Mouse (Mus musculus): ENCODE measurements at regions not wholly inside any gene's neighbourhood (a gene's known extent, or its start where the extent isn't known, plus 50 kb on each side); places are given as distances from the start of the nearest gene placed in this dataset.

- TF ChIP-seq POLR2A (IDR thresholded peaks at IDR 0.05; ENCODE audit: control insufficient read depth, low read depth, low read length) (no peak), CTCF (IDR thresholded peaks at IDR 0.05; ENCODE audit: control insufficient read depth, insufficient read depth, insufficient replicate concordance, low read depth, low read length) (no peak)
Observed at GRCm38 (mm10) chr11:57413271-57413670, 105.1 kb downstream of the Fam114a2 start.
